ENCODE assay signal across 9 mouse cellular contexts in the genomic region with DNA sequence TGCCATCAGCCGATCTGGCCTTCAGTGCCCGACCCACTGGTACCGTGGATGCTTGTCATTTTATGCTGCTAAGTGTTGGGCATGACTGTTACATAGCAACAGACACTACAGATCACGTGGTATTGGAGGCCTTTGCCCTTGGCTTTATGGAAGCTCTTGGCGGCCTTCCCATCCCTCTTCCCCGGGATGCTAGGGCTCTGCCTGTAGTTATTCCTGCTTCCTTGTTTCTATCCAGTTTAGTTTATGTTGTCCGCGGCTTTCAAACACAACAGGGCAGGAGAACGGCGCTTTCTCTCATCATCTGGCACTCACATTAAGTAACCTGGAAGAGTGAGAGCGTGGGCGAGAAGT.
DNase-seq lines count a peak whose midpoint lies in the region; ATAC-seq lines count a peak whose summit lies in the region.
"Had no signal": no experiment of that assay in that cellular context is flagged by ENCODE, and none has a peak within 500 bp of the region (broad histone marks: within the 10 kb centered on the region; RNA-seq: fewer than 3 reads in every experiment).

No protein-coding gene starts in this region.

- intact Hi-C loops in heart, postnatal 36 days (cut with DNase I): no loop called here

- H3K9ac ChIP-seq in hindbrain, embryonic 16.5 days (ENCODE audit: low read depth, low read length): no peak overlapping the region
- H3K9ac ChIP-seq in hindbrain, embryonic 14.5 days: no peak overlapping the region

- no peak overlapping the region for H3K27ac ChIP-seq in hindbrain, embryonic 16.5 days (ENCODE audit: low read depth, low read length)
- H3K27ac ChIP-seq in hindbrain, embryonic 14.5 days: no peak overlapping the region

- no peaks in the 10 kb centered on the region for H3K4me1 ChIP-seq in hindbrain, embryonic 16.5 days (ENCODE audit: control insufficient read depth, insufficient read depth, low read depth, low read length)
- H3K4me1 ChIP-seq in hindbrain, embryonic 14.5 days (replicated peaks; ENCODE audit: control insufficient read depth, insufficient read depth, low read length): no peaks in the 10 kb centered on the region

- H3K27me3 ChIP-seq in hindbrain, embryonic 16.5 days (replicated peaks; ENCODE audit: control insufficient read depth, insufficient read depth, low read length): no peaks in the 10 kb centered on the region
- H3K27me3 ChIP-seq in hindbrain, embryonic 14.5 days (ENCODE audit: control insufficient read depth, insufficient read depth, low read length): no peaks in the 10 kb centered on the region

- H3K9me3 ChIP-seq in hindbrain, embryonic 16.5 days (ENCODE audit: control insufficient read depth, low read length): no peaks in the 10 kb centered on the region
- no peaks in the 10 kb centered on the region for H3K9me3 ChIP-seq in hindbrain, embryonic 14.5 days (ENCODE audit: control insufficient read depth, low read length)

- H3K36me3 ChIP-seq in hindbrain, embryonic 16.5 days (ENCODE audit: control insufficient read depth, insufficient read depth, low read length): no peaks in the 10 kb centered on the region
- H3K36me3 ChIP-seq in hindbrain, embryonic 14.5 days (replicated peaks; ENCODE audit: control insufficient read depth, insufficient read depth): no peaks in the 10 kb centered on the region

- H3K4me2 ChIP-seq in hindbrain, embryonic 16.5 days (ENCODE audit: low read length): no peak overlapping the region
- H3K4me2 ChIP-seq in hindbrain, embryonic 14.5 days (replicated peaks): no peak overlapping the region
- H3K4me2 ChIP-seq: midbrain, embryonic 11.5 days had no signal

- WGBS in hindbrain, embryonic 16.5 days: 68% methylated on average over 12 of the region's 12 CpGs
- 78% methylated on average over 12 of the region's 12 CpGs for WGBS in hindbrain, embryonic 14.5 days

- DNase-seq in hindbrain, embryonic 14.5 days (ENCODE audit: low spot score): no peak
- peak; percentile 72 for DNase-seq in adrenal gland, postnatal 10 days
- peak; percentile 27 to 31 for DNase-seq in heart, postnatal 36 days
- DNase-seq in lung, postnatal 36 days: peak; percentile 44
- DNase-seq in Muller cell, postnatal 12 days (ENCODE audit: inconsistent ontology term): no peak
- DNase-seq in spleen, postnatal 4 days (ENCODE audit: low spot score in 2 of 2): no peak
- DNase-seq in cerebellum, adult 8-10 months: no peak

- H3K4me3 ChIP-seq in hindbrain, embryonic 16.5 days (ENCODE audit: low read length): no peak overlapping the region
- no peak overlapping the region for H3K4me3 ChIP-seq in hindbrain, embryonic 14.5 days (replicated peaks; ENCODE audit: low read length)

- ATAC-seq in hindbrain, embryonic 16.5 days: peak; percentile 68; the same call in 1 of the 2 replicates
- no peak for ATAC-seq in hindbrain, embryonic 14.5 days (ENCODE audit: low FRiP score)

Comparison
In these comparisons a context has a peak if more than half of its experiments do, and no peak if none do; other contexts are left out.
1. DNase-seq: peak in adrenal gland, postnatal 10 days (single experiment), heart, postnatal 36 days (2 of 2) and lung, postnatal 36 days (single experiment); none in hindbrain, embryonic 14.5 days (single experiment), Muller cell, postnatal 12 days (single experiment), spleen, postnatal 4 days (0 of 2) and cerebellum, adult 8-10 months (single experiment).